Mouse (Mus musculus) lung, embryonic 15.5 days (tissue): ENCODE measurements at regions not wholly inside any gene's neighbourhood (a gene's known extent, or its start where the extent isn't known, plus 50 kb on each side); places are given as distances from the start of the nearest gene placed in this dataset.
A peak's percentile ranks its signal among the peaks of the same experiment; 100 is the strongest.

Experiments
- ATAC-seq: fragments of 200-750 bp; cut with Nextera tagmentation; 2 replicates; pipeline ENCODE4 v1.8.0; 2017; ENCODE audit warnings: moderate number of reproducible peaks, borderline replicate concordance; ENCODE audit not compliant: low FRiP score, low TSS enrichment; ENCODE audit errors: extremely low read depth
- H3K27ac ChIP-seq: fragments of 300-500 bp; sonication (generic); 2 replicates; pipeline ENCODE4 v1.5.1; 2015; ENCODE audit warnings: moderate library complexity, mild to moderate bottlenecking, inconsistent platforms
- H3K27me3 ChIP-seq: fragments of 300-500 bp; sonication (generic); 2 replicates; pipeline ENCODE4 v1.6.1; 2015; ENCODE audit warnings: inconsistent platforms
- H3K36me3 ChIP-seq: fragments of 300-500 bp; sonication (generic); 2 replicates; pipeline ENCODE4 v1.6.1; 2015; ENCODE audit warnings: inconsistent platforms
- H3K4me1 ChIP-seq: fragments of 300-500 bp; sonication (generic); 2 replicates; pipeline ENCODE4 v1.6.1; 2015; ENCODE audit warnings: inconsistent platforms
- H3K4me2 ChIP-seq: fragments of 300-500 bp; sonication (generic); 2 replicates; pipeline ENCODE4 v1.6.1; 2015; ENCODE audit warnings: inconsistent platforms, mild to moderate bottlenecking, moderate library complexity
- H3K4me3 ChIP-seq: fragments of 300-500 bp; sonication (generic); 2 replicates; pipeline ENCODE4 v1.5.1; 2015; ENCODE audit warnings: mild to moderate bottlenecking, inconsistent platforms
- H3K9ac ChIP-seq: fragments of 300-500 bp; sonication (generic); 2 replicates; pipeline ENCODE4 v1.6.1; 2015; ENCODE audit warnings: inconsistent platforms
- H3K9me3 ChIP-seq: fragments of 300-500 bp; sonication (generic); 2 replicates; pipeline ENCODE4 v1.6.1; 2016; ENCODE audit warnings: inconsistent platforms
- WGBS: fragments of 180-500 bp; shearing (Covaris S2); methylation state at CpG from one replicate; pipeline ENCODE4 v1.1.7; 2015; 5-methylcytosine and 5-hydroxymethylcytosine counted together

DNA sequence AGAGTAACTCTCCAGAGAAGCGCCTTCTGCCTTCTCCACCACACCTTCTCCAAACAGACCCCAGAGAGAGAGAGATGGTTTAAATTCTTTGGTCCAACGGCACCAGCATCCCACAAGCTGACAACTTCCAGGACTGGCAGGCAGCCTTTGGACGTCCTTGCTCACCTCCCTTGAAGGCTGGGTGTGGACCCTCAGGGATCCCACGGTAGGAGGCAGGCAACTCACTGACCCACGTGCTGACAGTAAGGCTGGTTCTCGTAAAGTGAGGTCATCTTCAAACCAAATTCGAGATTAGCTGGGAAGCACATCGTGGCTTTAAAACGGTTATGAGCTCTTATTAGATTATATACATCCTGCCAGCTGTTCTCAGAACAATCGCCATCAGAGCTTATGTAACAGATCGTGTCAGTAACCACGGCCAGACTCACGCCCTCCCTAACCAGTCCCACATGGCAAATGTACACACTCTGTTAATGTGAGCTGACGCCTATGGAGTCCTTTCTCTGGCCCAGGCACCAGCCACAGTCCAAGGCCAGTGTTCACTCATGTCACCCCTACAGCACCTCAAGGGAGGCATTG is 239.9 kb upstream of the Rtl1 start:
- Histone ChIP-seq H3K9ac (no peak overlapping the region), H3K27ac (peak overlapping the region; percentile 82), H3K4me1 (peaks cover 36% of the 10 kb centered on the region), H3K27me3 (no peaks in the 10 kb centered on the region), H3K4me2 (no peak overlapping the region), H3K36me3 (no peaks in the 10 kb centered on the region), H3K9me3 (no peaks in the 10 kb centered on the region), H3K4me3 (no peak overlapping the region)
- WGBS = 25% methylated on average over 14 of the region's 14 CpGs
- peak; percentile 34; the same call in 1 of the 2 replicates for ATAC-seq

DNA sequence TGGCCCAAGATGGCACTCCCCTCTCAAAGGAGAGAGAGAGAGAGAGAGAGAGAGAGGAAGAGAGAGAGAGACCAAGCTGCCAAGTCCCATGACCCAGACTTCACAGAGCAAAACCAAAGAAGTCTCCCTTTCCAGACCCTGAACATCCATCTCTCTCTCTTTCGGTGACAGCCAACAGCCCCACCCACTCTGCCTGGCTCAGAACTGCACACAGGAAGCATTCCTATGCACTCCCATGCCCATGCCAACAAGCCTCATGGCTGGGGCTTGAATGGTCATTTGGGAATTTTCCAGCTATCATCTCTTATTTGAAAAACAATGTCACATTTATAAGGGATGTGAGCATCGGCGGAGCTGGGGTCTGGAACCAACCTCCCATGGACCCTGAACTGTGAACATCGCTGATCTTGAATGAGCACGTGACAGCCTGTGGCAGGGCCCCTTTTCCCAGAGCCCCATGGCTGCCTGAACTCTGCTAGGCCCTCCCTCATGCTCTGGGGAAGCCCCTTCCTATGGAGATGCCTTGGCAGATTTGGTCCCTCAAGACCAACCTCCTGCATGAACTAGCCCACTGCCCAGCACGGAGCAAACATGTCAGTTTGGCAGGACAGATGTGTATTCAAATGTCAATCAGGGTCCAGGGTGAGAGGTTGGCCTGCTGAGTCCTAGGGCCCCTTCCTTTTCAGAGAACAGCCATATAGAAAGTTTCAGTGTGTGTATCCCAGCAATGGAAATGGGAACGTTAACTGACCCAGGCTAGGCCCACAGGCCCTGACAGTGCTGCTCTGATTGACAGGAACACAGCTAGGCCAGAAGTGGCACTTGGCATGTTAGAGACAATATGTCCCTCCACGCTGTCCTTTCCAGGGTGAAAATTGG is 244.8 kb upstream of the Rtl1 start:
- Histone ChIP-seq H3K9me3 (no peaks in the 10 kb centered on the region), H3K27ac (0 out of 2 replicates have a peak overlapping the region, but pooled peaks have one; percentile 37), H3K27me3 (no peaks in the 10 kb centered on the region), H3K36me3 (no peaks in the 10 kb centered on the region), H3K9ac (no peak overlapping the region), H3K4me2 (no peak overlapping the region), H3K4me3 (no peak overlapping the region), H3K4me1 (peaks cover 17% of the 10 kb centered on the region)
- peak; percentile 32; the same call in 1 of the 2 replicates for ATAC-seq
- WGBS = 55% methylated on average over 8 of the region's 8 CpGs

DNA sequence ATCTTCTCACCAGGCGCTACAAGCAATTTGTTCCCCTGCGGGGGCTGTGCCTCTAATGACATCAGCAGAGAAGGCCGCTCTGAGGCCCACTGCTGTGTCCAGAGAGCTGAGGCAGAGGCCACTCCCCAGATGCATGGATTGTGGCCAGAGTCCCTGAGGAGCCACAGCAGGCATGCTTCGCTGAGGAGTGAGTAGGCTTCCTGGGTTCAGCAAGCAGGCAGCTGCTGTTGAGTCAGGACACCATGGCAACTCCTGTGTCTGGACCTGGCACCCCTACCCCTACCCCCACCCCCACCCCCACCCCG is 245.4 kb upstream of the Rtl1 start:
- no peaks in the 10 kb centered on the region for H3K27me3 ChIP-seq
- 47% methylated on average over 5 of the region's 5 CpGs for WGBS
- H3K4me3 ChIP-seq = no peak overlapping the region
- H3K4me1 ChIP-seq = peaks cover 11% of the 10 kb centered on the region
- H3K9me3 ChIP-seq = no peaks in the 10 kb centered on the region
- H3K36me3 ChIP-seq = no peaks in the 10 kb centered on the region
- no peak overlapping the region for H3K9ac ChIP-seq
- H3K27ac ChIP-seq = 0 out of 2 replicates have a peak overlapping the region, but pooled peaks have one; percentile 37
- peak; percentile 54; the same call in 1 of the 2 replicates for ATAC-seq
- H3K4me2 ChIP-seq = no peak overlapping the region

DNA sequence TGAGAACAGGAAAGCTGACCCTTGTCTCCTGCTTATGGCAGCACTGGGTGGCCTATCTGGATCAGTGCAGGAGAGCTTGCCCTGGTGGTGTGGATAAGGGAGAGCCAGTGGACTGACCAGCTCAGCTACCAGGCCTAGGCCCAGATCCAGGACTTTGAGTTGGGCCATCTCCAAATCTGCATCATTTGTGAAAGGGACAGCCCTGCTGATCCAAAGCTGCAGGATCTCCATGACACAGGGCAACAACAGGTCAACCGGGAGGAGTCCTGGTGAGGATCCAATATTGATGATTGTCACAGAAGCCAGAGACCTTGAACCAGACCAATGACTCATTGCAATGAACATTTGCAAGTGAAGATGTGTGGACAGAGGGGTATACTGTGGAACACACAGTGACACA is 256.2 kb upstream of the Rtl1 start:
- 81% methylated on average over 1 of the region's 1 CpGs for WGBS
- H3K4me3 ChIP-seq = no peak overlapping the region
- no peak overlapping the region for H3K27ac ChIP-seq
- H3K27me3 ChIP-seq = no peaks in the 10 kb centered on the region
- H3K9me3 ChIP-seq = no peaks in the 10 kb centered on the region
- peaks cover 8% of the 10 kb centered on the region; the same call in 1 of the 2 replicates for H3K4me1 ChIP-seq
- H3K36me3 ChIP-seq = no peaks in the 10 kb centered on the region
- no peak overlapping the region for H3K9ac ChIP-seq
- no peak overlapping the region for H3K4me2 ChIP-seq
- no peak for ATAC-seq

DNA sequence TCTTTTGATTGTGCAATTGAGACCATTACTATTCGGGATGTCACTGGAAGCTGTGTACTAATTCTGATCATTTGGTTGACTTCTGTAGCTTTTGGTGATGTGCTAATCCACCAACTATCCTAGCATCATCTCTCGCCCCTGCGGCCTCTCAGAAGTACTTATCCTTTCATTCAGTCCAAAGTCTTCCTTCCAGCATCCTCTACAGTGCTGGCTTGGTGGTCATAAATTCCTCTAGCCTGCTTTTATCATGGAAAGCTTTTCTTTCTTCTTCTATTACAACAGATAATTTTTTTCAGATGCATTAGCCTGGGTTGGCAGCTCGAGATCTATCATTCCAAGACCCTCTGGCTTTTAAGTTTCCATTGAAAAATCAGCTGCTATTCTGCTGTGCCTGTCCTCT is 257.6 kb upstream of the Rtl1 start:
- no peaks in the 10 kb centered on the region for H3K27me3 ChIP-seq
- no peaks in the 10 kb centered on the region for H3K36me3 ChIP-seq
- H3K4me2 ChIP-seq = no peak overlapping the region
- WGBS = 31% methylated on average over 4 of the region's 4 CpGs
- no peak overlapping the region for H3K27ac ChIP-seq
- no peaks in the 10 kb centered on the region for H3K9me3 ChIP-seq
- ATAC-seq = no peak
- H3K4me1 ChIP-seq = peaks cover 8% of the 10 kb centered on the region; the same call in 1 of the 2 replicates
- H3K9ac ChIP-seq = no peak overlapping the region
- H3K4me3 ChIP-seq = no peak overlapping the region

DNA sequence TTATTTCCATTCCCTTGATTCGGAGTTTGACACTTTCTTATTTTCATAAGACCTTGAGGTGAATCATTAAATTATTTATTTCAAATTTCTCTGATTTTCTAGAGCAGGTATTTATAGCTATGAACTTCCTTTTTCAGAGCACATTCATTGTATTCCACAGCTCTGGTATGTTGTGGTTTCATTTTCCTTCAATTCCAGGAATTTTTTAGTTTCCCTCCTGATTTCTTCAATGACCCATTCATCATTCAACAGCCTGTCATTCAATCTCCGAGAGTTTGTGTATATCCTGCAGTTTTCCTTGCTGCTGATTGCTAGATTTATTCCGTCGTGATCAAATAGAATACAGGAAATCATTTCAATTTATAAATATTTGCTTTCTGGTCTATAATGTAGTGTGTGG is 264.7 kb upstream of the Rtl1 start:
- no peaks in the 10 kb centered on the region for H3K36me3 ChIP-seq
- no peak overlapping the region for H3K27ac ChIP-seq
- H3K27me3 ChIP-seq = no peaks in the 10 kb centered on the region
- H3K4me2 ChIP-seq = no peak overlapping the region
- WGBS = 48% methylated on average over 4 of the region's 4 CpGs
- H3K9me3 ChIP-seq = no peaks in the 10 kb centered on the region
- no peak for ATAC-seq
- no peaks in the 10 kb centered on the region for H3K4me1 ChIP-seq
- H3K4me3 ChIP-seq = no peak overlapping the region
- no peak overlapping the region for H3K9ac ChIP-seq

DNA sequence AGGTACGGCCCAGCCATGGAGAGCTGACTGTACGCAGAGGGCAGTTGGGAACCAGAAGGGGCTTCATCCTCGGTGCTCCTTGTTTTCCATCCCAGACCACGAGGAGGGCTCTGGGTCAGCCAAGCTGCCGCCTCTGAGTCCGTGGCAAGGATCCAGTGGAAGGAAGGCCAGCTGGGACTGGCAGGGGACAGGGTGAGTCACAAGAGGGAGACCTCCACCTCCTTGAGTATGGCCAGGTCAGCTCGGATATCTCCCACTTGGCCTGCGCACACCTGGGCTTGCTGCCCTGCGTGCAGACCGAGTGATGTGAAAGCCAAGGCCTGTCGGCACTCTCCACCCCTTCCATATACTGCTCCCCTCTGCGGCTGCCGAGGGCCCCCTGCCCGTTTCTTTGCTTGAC is 270.9 kb upstream of the Rtl1 start:
- Histone ChIP-seq H3K36me3 (no peaks in the 10 kb centered on the region), H3K27me3 (no peaks in the 10 kb centered on the region), H3K27ac (no peak overlapping the region), H3K9me3 (no peaks in the 10 kb centered on the region), H3K4me1 (no peaks in the 10 kb centered on the region), H3K4me3 (no peak overlapping the region), H3K4me2 (no peak overlapping the region), H3K9ac (no peak overlapping the region)
- ATAC-seq = no peak
- WGBS = 73% methylated on average over 14 of the region's 14 CpGs

DNA sequence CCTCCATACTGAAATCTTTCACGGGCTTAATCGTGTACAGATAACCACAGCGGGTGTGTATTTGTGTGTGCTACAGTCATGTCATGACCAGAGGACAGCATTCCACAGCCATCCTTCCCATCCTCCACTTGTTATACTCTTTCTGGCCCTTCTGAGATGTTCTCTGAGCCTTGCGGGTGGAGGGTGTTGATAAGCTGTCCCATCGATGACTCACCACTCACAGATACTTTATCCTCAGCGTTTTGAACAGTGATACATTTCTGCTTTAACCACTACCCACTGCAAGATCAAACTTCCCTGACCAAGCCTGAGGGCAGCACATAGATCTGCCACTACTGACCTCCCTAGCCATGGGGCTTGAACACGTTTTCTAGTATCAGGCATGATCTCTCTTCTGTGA is 274.3 kb upstream of the Rtl1 start:
- ATAC-seq = no peak
- no peak overlapping the region for H3K27ac ChIP-seq
- H3K9me3 ChIP-seq = no peaks in the 10 kb centered on the region
- H3K36me3 ChIP-seq = no peaks in the 10 kb centered on the region
- no peak overlapping the region for H3K4me3 ChIP-seq
- no peaks in the 10 kb centered on the region for H3K4me1 ChIP-seq
- no peaks in the 10 kb centered on the region for H3K27me3 ChIP-seq
- H3K9ac ChIP-seq = no peak overlapping the region
- WGBS = 62% methylated on average over 7 of the region's 7 CpGs
- no peak overlapping the region for H3K4me2 ChIP-seq

DNA sequence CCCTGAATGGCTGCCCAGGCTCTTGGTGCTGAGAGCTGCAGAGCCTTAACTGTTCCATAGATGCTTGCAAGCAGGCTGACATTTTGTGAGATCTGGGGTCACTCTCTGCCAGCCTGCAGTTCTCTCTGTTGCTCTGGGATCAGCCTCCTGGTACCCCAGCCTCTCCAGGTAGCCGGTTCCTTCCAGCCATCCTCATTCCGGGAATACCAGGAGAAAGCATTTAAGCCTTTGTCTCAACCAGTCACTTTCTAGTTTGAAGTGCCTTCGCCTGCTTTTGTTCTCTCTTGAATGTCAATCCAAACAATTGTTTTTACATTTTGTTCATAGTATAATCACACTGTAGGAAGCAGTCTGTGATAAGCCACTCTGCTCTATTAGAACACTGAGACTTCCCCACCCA is 281.0 kb upstream of the Rtl1 start:
- no peaks in the 10 kb centered on the region for H3K27me3 ChIP-seq
- no peak overlapping the region for H3K9ac ChIP-seq
- no peaks in the 10 kb centered on the region for H3K4me1 ChIP-seq
- 70% methylated on average over 3 of the region's 3 CpGs for WGBS
- no peaks in the 10 kb centered on the region for H3K36me3 ChIP-seq
- H3K9me3 ChIP-seq = no peaks in the 10 kb centered on the region
- no peak overlapping the region for H3K4me3 ChIP-seq
- H3K4me2 ChIP-seq = no peak overlapping the region
- ATAC-seq = no peak
- H3K27ac ChIP-seq = no peak overlapping the region

DNA sequence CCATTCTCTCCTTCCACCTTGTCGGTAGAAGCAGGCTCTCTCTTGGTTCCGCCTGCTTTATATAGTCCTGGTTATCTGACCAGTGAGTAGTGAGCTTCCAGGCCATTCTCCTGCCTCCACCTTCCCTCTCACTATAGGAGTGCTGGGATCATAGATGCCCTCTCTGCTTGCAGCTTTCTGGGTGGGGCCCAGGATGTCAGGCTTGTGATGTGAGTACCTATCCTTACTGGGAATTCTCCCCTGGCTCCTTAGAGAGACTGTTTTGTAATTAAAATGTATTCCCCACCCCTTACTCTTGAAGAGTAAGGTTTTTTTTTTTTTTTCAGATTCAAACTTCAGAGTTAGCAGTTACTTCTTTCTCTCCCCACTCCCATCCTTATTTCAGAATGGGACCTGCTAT is 291.1 kb upstream of the Rtl1 start:
- WGBS = 80% methylated on average over 2 of the region's 2 CpGs
- ATAC-seq = no peak
- H3K27ac ChIP-seq = no peak overlapping the region

DNA sequence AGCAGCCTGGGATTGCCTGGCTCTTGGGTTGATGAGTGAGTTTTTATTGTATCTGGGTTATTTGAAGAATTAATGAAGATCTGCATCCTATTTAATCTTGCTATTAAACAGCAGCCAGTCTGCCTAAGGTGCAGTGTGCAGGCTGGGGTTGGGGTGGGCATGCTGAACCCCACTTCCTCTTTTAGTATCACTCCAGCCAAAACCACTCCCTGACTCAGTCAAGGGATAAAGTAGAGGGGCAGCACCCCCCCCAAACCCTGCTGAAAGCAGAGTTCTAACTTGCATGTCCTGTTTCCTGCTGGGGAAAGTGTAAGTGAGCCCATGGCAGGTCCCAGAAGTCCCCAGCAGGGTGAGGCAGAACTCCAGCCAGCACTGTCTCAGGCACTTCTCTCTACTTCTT is 292.7 kb upstream of the Rtl1 start:
- no peaks in the 10 kb centered on the region for H3K27me3 ChIP-seq
- H3K4me3 ChIP-seq = no peak overlapping the region
- H3K4me2 ChIP-seq = no peak overlapping the region
- no peaks in the 10 kb centered on the region for H3K36me3 ChIP-seq
- no peaks in the 10 kb centered on the region for H3K9me3 ChIP-seq
- no peak for ATAC-seq
- no peaks in the 10 kb centered on the region for H3K4me1 ChIP-seq
- H3K9ac ChIP-seq = no peak overlapping the region
- H3K27ac ChIP-seq = no peak overlapping the region

More for the DNA sequence above, 291.1 kb upstream of the Rtl1 start:
- no peaks in the 10 kb centered on the region for H3K27me3 ChIP-seq
- H3K4me1 ChIP-seq = no peaks in the 10 kb centered on the region
- no peaks in the 10 kb centered on the region for H3K36me3 ChIP-seq
- H3K9me3 ChIP-seq = no peaks in the 10 kb centered on the region
- H3K4me2 ChIP-seq = no peak overlapping the region
- H3K4me3 ChIP-seq = no peak overlapping the region
- no peak overlapping the region for H3K9ac ChIP-seq

DNA sequence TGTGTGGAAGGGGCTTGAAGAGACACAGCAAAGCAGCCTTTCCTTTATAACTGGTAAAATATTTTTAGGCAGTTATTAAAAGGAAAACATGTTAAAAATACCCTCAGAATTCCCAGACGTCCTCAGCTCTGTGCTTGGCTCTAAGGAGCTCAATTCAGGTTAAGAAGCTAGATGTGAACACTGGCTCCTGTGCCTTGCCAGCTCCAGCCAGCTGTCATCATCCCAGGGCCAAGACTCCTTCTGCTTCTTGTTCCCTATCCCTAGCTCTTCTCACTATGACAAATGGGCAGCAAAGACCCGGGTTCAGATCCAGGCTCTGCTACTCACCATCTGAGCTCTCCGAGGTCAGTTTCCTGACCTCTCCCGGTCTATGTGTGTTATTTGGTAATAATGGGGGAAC is 293.5 kb upstream of the Rtl1 start:
- Histone ChIP-seq H3K4me3 (no peak overlapping the region), H3K36me3 (no peaks in the 10 kb centered on the region), H3K9me3 (no peaks in the 10 kb centered on the region), H3K27me3 (no peaks in the 10 kb centered on the region), H3K4me2 (no peak overlapping the region), H3K9ac (no peak overlapping the region), H3K27ac (no peak overlapping the region), H3K4me1 (no peaks in the 10 kb centered on the region)
- no peak for ATAC-seq
- 54% methylated on average over 4 of the region's 4 CpGs for WGBS
